Mouse (Mus musculus) embryo, embryonic 10 days (tissue): ENCODE measurements at regions not wholly inside any gene's neighbourhood (a gene's known extent, or its start where the extent isn't known, plus 50 kb on each side); places are given as distances from the start of the nearest gene placed in this dataset.

ENCODE experiments used
- DNase-seq: peaks from one replicate; pipeline ENCODE4 v3.0.0-alpha.2; 2015; ENCODE audit warnings: low spot score

DNA sequence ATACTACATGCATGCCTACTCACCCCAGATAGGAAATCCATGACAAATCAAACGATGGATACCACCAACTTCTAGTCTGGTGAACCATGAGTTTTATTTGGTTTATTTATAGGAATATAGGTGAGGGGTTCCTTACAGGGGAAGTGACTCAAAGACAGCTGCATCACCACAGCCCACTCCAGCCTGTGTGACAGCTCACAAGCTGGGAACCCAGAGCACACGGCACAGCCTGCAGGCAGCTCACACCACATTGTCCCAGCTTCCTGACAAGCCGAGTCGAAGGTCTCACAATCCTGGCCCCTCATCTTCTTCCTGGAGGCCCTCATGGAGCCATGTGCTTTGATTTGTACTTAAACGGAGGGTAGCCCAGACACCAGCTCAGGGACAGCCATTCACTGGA is 214.7 kb downstream of the Cog6 start:
- DNase-seq = no peak

DNA sequence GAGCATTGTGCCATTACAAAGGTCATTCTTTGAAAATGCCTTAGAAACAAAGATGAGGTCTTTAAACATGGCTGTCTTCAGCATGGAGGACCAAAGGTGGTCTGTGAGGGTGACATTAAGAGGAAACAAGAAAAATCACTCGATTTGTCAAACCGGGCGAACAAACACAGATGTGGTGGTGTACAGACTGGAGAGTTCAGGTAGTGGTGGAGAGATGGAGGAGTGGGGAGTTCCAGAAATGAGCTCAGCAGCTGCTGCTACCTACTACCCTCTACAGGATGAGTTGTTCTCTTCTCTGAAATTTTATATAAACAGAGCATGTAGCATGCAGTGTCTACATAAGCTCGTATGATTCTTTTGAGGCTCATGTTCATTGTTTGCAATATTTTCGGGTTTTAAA is 215.6 kb downstream of the Cog6 start:
- no peak for DNase-seq

GRCm38 (mm10) chr3:52800673-52801072 is 216.4 kb downstream of the Cog6 start:
- no peak for DNase-seq

GRCm38 (mm10) chr3:52797801-52798200 is 219.2 kb downstream of the Cog6 start:
- DNase-seq = no peak

GRCm38 (mm10) chr3:52797164-52797563 is 219.9 kb downstream of the Cog6 start:
- DNase-seq = no peak

DNA sequence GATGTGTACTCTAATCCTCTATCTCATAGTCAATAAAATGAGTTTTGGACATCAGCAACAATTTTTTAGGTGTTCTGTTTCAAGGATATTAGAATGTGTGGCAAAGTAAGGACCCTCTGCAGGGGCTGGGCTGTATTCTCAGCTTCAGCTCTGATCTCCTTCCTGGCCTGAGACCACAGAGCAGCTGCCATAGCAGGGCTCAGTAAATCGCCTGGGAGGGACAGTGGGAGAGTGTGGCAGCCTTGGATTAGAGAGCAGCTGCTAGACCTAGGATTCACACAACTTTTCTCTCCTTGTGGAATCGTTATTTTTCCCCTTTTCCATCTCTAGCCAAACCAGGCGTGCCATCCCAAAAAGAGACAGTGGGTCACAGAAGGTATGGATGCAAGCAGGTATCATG is 222.8 kb downstream of the Cog6 start:
- no peak for DNase-seq

GRCm38 (mm10) chr3:52792801-52793200 is 224.2 kb downstream of the Cog6 start:
- DNase-seq = no peak

DNA sequence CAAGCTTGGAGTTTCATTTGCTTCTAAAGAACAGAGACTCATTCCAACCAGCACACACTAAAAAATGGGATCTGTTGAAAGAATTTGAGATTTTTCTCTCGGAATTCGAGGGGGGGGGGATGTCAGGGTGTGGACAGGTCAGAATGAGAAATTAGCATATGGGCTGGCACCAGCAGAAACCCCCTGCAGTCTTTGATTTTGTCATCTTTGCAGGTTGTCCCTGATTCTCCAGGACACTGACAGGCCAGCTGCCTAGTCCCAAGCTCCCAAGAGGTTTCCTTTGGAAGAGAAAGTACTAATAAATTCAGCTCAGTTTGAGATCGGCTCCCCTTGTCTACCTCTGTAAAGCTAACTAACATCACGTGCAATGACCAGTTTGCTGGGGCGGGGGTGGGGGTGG is 224.9 kb downstream of the Cog6 start:
- DNase-seq = no peak

GRCm38 (mm10) chr3:52790942-52791341 is 226.1 kb downstream of the Cog6 start:
- no peak for DNase-seq

DNA sequence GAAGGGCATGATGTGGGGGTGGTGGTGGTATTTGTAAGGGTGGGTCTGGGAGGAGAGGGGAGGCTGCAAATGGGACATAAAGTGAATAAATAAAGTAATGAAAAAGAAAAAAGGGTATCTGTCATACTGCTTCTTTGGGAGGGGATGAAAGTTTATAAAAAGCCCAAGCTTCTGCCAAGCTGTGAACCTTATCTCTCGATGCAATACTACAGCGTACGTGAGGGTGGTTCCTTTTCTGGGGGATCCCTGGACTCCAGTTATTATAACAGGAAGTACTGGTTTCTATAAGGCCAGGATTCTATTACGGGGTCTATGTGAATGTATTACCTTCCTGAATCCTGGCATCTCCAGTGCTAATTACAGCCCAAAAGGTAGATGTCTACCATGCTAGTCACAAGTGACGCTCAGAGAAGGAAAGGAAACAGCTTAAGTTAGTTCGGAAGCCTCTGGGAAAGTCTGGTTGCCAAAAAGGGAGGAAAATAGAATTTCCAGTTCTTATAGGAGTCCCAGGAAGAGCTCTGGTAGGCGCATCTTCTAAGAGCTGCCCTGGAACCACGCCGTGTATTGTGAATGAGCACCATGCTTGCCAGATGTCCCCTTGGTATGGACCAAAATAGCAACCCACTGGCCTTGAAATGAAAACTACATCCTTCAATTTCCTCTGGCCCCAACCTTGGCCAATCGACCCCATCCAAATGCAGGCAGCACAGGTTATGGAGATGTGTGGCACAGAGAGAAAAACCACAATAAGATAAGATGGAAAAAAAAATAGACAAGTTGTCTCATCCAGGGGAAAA is 228.9 kb downstream of the Cog6 start:
- no peak for DNase-seq

DNA sequence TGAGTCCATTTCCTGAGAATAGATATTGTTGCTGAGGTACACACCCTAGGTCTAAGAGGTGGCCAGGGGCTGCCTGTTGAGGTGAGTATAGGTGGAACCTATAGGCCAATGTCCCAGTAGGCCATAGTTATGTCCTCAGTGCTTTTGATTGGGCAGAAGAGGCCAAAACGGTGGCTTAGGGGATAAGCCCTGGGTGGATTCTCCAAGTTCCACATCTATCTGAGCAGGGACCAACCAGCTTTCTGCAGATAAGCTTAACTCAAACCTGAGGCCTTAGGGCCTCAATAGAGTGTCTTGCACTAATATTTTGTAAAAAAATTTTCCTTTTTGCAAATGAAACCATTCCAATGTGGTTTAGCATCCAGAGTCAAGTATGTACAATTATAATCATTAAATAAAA is 231.4 kb downstream of the Cog6 start:
- DNase-seq = no peak

DNA sequence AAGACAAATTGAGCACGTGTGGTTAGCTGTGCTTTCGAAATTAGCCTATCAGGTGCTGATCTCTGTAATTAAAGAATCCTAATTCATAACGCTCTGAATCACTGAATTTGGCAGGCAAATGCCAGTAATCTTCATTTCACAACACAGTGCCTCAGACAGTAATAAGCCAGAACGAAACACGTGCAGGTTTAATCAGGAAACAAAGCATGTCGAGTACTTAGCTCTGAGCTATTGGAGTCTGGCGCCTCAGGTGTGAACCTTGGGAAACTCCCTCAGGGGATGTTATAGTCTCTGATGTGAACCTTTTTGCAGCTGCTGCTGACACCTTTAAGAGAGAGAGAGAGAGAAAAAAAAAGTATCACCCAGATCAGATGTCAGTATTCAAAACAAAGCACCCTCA is 232.6 kb downstream of the Cog6 start:
- no peak for DNase-seq

DNA sequence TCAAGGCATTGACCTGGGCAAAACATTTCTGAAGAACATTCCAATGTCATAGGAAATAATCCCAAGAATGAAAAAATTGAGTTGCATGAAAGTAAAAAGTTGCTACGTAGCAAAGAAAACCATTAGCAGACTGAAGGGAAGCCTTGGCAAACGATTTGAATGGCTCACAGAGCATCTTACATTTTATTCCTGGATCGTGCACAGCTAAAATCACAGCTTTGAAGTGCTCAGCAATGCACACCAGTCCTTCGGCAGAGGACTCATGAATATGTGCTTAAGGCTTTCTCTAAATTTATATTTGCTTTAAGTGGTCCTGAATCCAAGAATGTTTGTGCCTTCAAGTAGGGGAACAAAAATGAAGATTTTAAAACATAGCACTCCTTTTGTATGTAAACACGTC is 234.5 kb downstream of the Cog6 start:
- no peak for DNase-seq

DNA sequence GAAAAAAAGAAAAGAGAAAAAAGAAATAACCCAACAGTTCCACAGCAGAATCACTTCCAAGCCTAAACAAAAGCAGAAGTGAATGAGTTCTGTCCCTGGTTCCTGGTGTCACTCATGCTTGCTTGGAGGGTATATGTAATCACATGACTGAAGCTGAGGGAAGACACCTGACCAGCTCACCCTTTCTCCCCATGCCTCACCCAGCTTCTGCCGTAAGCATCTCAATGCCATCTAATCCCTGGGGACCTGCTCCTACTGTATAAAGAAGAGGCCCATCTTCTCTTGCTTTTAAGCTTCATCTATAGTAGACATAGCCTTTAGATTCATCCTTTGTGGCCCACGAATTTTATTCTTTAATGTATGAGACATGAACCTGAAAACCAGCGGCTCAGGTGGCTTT is 235.5 kb downstream of the Cog6 start:
- DNase-seq = no peak

DNA sequence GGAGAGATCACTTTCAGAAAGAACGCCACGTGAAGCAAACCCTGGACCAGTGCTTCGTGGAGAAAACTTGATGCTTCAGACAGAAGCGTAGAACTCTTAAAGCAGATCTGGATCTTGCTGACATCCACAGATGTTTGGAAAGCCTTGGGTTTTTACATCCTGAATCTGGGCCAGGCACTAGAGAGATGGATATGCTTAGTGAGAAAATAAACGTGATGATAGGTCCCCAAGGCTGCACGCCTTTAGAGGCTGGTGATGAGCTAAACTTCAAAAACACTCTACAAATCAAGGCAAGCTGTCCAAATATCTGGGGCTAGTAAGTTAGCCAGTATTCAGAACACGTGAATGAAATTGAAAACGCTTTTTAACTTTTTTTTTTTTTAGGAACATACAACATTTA is 236.7 kb downstream of the Cog6 start:
- peak; percentile 25 for DNase-seq

- no peak for DNase-seq
Observed at GRCm38 (mm10) chr3:52775875-52776274, 241.2 kb downstream of the Cog6 start.

- DNase-seq = no peak
Observed at GRCm38 (mm10) chr3:52775156-52775555, 241.9 kb downstream of the Cog6 start.

DNA sequence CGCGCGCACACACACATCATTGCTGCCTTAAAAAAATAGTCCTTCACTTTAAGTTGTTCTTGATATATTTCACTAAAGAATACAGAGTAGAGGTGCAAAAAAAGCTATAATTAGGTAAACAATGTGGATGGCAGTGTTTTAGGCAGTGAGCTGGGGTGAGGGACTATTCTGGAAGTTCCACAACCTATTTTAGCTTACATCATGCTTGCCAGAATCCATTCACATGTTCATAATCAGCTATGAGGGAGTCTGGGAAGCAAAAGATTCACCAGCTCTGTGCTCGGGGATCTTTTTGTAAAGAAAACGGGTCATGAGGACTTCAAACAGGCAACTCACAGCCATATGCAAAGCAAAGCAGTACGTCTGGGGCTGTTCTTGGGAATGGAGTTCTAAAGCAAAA is 242.3 kb downstream of the Cog6 start:
- no peak for DNase-seq

DNA sequence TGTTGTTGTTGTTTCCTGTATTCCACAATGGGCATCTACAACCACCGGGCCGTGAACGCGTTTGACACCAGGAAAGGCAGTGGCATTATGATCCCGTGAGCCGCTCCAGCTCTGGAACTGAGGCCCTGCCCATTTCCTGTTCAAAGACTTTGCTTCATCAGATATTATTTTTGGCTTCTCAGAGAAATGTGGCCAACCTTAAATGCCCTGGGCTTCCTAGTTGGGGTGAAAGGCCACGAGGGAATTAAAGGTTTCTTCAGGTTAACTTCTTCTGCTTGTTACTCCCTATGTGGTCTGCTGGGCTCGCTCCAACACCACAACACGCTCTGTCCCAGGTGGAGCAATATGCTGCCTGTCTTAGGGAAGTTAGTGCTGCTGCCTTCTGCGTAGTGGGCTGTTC is 249.8 kb downstream of the Cog6 start:
- DNase-seq = no peak

DNA sequence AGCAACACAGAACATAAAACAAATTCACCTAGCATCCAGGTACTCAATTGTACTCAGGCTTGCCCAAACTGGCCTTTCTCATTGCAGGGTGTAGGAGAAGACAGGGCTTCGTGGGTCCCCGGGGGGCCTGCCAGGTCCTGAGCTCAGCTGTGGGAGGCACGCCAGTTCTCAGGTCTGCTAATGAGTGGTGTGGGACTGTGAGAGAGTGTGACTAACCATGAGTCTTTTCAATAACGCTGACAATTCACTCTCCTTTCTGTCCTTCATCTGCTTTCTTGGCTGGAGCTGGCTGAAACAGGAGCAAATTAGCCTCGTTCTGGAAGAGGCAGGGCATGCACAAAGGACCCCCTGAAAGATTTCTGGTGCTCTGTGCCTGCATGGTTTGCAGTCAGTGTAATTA is 250.2 kb downstream of the Cog6 start:
- no peak for DNase-seq

- DNase-seq = no peak
Observed at GRCm38 (mm10) chr3:52764166-52764565, 252.9 kb downstream of the Cog6 start.

- DNase-seq = no peak
Observed at GRCm38 (mm10) chr3:52763660-52764059, 253.4 kb downstream of the Cog6 start.

- no peak for DNase-seq
Observed at GRCm38 (mm10) chr3:52762549-52762948, 254.5 kb downstream of the Cog6 start.

- no peak for DNase-seq
Observed at GRCm38 (mm10) chr3:52759846-52760245, 257.2 kb downstream of the Cog6 start.
